Mouse (Mus musculus) ZHBTc4 (cell line): ENCODE measurements around the gene Cdk5rap3.
A peak's percentile ranks its signal among the peaks of the same experiment; 100 is the strongest.

Experiments used
- DNase-seq: peaks from one replicate; pipeline ENCODE4 v3.0.0-alpha.2; 2011; ENCODE audit warnings: low read depth, low spot score

The Cdk5rap3 gene

GRCm38 (mm10) chr11:96916044-96916884, at the start of gene Cdk5rap3:
Gene Cdk5rap3 (minus strand): TSS chr11:96916496.
- peak; percentile 100 for DNase-seq

- DNase-seq, result peak; percentile 98
Measured at GRCm38 (mm10) chr11:96963580-96963979, 47.3 kb upstream of the Cdk5rap3 start.

GRCm38 (mm10) chr11:96957061-96957805, 40.9 kb upstream of the Cdk5rap3 start:
- no peak for DNase-seq

- DNase-seq, result peak; percentile 91
Measured at GRCm38 (mm10) chr11:96956009-96956724, 39.9 kb upstream of the Cdk5rap3 start.

- DNase-seq, result no peak
Measured at GRCm38 (mm10) chr11:96955094-96955493, 38.8 kb upstream of the Cdk5rap3 start.

GRCm38 (mm10) chr11:96952896-96953295, 36.6 kb upstream of the Cdk5rap3 start:
- DNase-seq, result no peak

- DNase-seq, result no peak
Measured at GRCm38 (mm10) chr11:96952426-96952825, 36.1 kb upstream of the Cdk5rap3 start.

GRCm38 (mm10) chr11:96950767-96951166, 34.5 kb upstream of the Cdk5rap3 start:
- peak; percentile 84 for DNase-seq

- DNase-seq, result no peak
Measured at GRCm38 (mm10) chr11:96947849-96948248, 31.6 kb upstream of the Cdk5rap3 start.

GRCm38 (mm10) chr11:96946498-96946897, 30.2 kb upstream of the Cdk5rap3 start:
- no peak for DNase-seq

- no peak for DNase-seq
Measured at GRCm38 (mm10) chr11:96944844-96945580, 28.7 kb upstream of the Cdk5rap3 start.

GRCm38 (mm10) chr11:96943746-96944304, 27.5 kb upstream of the Cdk5rap3 start, which contains the start of gene Pnpo:
Gene Pnpo (minus strand): TSS chr11:96943986.
- peak; percentile 97 for DNase-seq

GRCm38 (mm10) chr11:96941989-96942590, 25.8 kb upstream of the Cdk5rap3 start:
- DNase-seq, result no peak

- DNase-seq, result no peak
Measured at GRCm38 (mm10) chr11:96940578-96941465, 24.5 kb upstream of the Cdk5rap3 start.

- DNase-seq, result no peak
Measured at GRCm38 (mm10) chr11:96938426-96938800, 22.1 kb upstream of the Cdk5rap3 start.

- no peak for DNase-seq
Measured at GRCm38 (mm10) chr11:96937549-96938425, 21.5 kb upstream of the Cdk5rap3 start.

- no peak for DNase-seq
Measured at GRCm38 (mm10) chr11:96935872-96936650, 19.8 kb upstream of the Cdk5rap3 start.

GRCm38 (mm10) chr11:96934921-96935356, 18.6 kb upstream of the Cdk5rap3 start:
- DNase-seq, result peak; percentile 99
